Mouse (Mus musculus) bone marrow, adult 2 months (tissue): ENCODE data around the gene Nosip.

ENCODE experiments used
- CTCF ChIP-seq: fragments of 200-500 bp; IDR thresholded peaks from 2 replicates; pipeline ENCODE4 v1.5.1; 2011; ENCODE audit warnings: low read length, control low read depth; ENCODE audit not compliant: control insufficient read depth, insufficient read depth
- POLR2A ChIP-seq: fragments of 200-500 bp; IDR thresholded peaks from 2 replicates; pipeline ENCODE4 v1.6.1; 2011; ENCODE audit warnings: low read depth, mild to moderate bottlenecking, control low read depth, low read length, borderline replicate concordance; ENCODE audit not compliant: control insufficient read depth

GRCm38 (mm10) chr7:45028351-45028750, 33.9 kb upstream of the Nosip start:
- no peak for TF ChIP-seq CTCF
- no peak for TF ChIP-seq POLR2A
